Mouse (Mus musculus) left cerebral cortex, postnatal 10 days (tissue): ENCODE measurements around the gene Ctdsp2. TPM values are rescaled to one million over a fixed set of nuclear protein-coding genes. Genes with fewer than 3 reads are reported as not detected.

Experiments used
- DNase-seq, 2 experiments: peaks; one replicate each; pipeline ENCODE4 v3.0.0; 2021 to 2022; ENCODE audit warnings: low spot score in 2 of 2, mixed read lengths in 1 of 2; ENCODE audit errors: extremely low spot score in 1 of 2
- intact Hi-C: fragments of 180-260 bp; cut with DNase I; formaldehyde crosslinking; loops from one replicate; pipeline ENCODE4 v1.15.1; 2025
- total RNA-seq, 2 experiments: library from RNA; stranded (reverse); gene quantifications; 2 replicates each; pipeline ENCODE4 v1.2.3; 2021

Gene Ctdsp2
- total RNA-seq, 2 experiments from 2014 or later = 54.2 to 62.9 TPM

- DNase-seq = no peak
- intact Hi-C loops = no loop called here
These were observed 7.1 kb downstream of the Ctdsp2 start for GRCm38 (mm10) chr10:126985579-126985978.

DNA sequence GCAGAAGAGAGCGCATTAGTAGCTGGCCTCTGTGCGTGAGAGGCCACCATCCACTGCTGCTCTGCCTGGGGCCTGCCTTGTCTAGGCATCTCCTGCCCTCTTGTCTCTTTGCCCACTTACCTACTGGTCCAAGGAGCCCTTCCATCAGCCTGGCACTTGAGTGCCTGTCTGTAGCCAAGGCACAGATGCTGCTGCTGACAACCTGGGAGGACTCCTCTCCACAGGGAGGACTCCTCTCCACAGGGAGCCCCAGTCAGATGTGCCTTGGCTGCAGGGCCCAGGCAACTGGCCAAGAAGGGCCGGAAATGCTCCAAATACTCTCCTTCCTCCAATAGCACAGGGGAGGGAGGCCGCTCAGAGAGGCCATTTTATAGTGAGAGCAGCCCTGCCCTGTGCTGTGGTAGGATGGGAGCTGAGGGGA, 8.0 kb downstream of the Ctdsp2 start:
- intact Hi-C loops = no loop called here

GRCm38 (mm10) chr10:126987183-126988118, 8.9 kb downstream of the Ctdsp2 start:
- intact Hi-C loops = no loop called here
- no peak for DNase-seq

More for the DNA sequence above, 8.0 kb downstream of the Ctdsp2 start:
- DNase-seq = peak; percentile 70 to 94

- no peak for DNase-seq
These were observed 10.1 kb downstream of the Ctdsp2 start for GRCm38 (mm10) chr10:126988513-126989165.

GRCm38 (mm10) chr10:126990313-126991056, 12.0 kb downstream of the Ctdsp2 start:
- intact Hi-C loops = loop anchor here (1.0 to 5.0 kb wide), 2 partner anchors 42 to 71 kb away; partner anchors contain the start of gene Tsfm
- DNase-seq = peak; percentile 67 to 90

More at GRCm38 (mm10) chr10:126988513-126989165, 10.1 kb downstream of the Ctdsp2 start:
- intact Hi-C loops = no loop called here

DNA sequence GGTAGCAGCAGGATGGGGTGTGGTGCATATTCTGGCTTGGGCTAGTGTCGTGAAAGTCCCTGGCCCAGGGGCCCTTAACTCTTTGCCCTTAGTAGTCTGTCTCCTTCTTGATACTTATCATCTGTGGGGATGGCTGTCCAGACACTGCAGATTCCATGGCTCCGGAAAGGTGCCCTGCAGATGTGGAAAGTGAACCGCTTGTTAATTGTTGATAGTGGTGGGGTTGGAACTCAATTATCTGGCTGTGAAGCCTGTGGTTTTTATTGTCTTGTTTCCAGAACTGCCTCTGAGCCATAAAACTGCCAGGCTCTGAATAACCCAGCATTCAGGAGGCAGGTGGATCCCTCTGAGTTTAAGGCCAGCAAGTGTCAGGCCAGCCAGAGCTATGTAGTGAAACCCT, 13.2 kb downstream of the Ctdsp2 start:
- intact Hi-C loops = loop anchor here (5.0 kb wide), 1 partner anchor 41 kb away; the partner anchor contains the start of gene Tsfm
- DNase-seq = no peak

- intact Hi-C loops = loop anchor here (5.0 kb wide), 1 partner anchor 39 kb away; the partner anchor contains the start of gene Tsfm
- no peak for DNase-seq
These were observed 15.1 kb downstream of the Ctdsp2 start for GRCm38 (mm10) chr10:126993621-126994020.

DNA sequence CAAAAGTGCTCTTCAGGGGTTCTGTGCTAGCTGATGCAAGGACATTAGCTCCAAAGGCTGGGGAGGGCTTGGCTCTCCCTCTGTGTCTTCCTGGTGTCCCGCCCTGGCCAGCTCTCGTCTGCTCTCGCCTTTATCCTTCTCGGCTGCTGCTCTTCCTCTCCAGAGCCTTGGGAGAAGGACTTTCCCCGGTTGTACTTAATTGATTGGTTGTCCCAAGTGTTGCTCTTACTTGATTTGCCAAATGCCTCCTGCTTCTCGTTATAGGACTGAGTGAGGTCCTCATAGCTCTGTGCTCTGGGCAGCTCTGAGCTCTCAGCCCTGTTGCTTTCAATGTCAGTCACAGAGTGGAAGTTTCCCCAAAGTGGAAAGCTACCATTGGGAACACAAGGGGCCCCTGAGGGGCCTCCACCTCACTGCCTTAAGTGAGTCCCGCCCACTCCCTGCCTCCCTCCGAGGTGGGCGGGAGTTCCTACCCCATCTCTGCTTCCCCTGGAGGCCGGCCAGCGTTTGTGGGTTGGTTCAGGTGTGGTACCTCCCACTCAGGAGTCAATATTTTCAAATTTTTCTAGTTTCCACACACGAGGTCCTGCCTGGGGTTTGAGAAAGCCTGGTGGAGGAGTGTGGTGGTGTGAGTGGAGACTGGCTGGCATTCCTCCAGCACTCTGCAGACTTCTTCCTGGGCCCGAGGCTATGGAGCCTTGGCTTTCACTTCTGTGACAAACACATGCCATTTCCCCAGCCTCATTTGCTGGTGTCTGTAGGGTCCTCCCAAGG, 19.0 kb downstream of the Ctdsp2 start:
- intact Hi-C loops = no loop called here
- DNase-seq = peak in 1 of 2 experiments; percentile 65

GRCm38 (mm10) chr10:127000529-127000928, 22.0 kb downstream of the Ctdsp2 start, which contains the start of gene Avil:
Avil (plus strand) TSS chr10:127000709.
- intact Hi-C loops = no loop called here
- no peak for DNase-seq

DNA sequence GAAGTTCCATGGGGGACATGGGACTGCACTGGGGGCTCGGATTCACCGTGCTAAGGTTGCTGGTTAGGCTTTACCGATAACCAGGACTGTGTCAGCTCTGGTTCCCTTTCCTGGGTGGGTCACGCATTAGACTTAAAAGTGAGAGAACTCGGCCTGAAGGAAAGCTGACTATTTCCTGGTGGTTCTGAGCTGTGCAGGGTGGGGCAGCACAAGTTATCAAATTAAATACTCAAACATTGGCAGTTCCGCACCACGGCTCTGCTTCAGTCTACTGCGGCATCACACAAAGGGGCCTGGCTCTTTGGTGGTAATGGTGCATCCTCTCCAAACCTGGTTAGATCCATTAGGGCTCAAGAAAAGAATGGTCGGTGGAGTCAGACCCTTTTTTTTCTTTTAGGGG, 22.8 kb downstream of the Ctdsp2 start:
- DNase-seq = no peak
- intact Hi-C loops = no loop called here

GRCm38 (mm10) chr10:127002056-127002455, 23.5 kb downstream of the Ctdsp2 start:
- intact Hi-C loops = no loop called here
- no peak for DNase-seq

DNA sequence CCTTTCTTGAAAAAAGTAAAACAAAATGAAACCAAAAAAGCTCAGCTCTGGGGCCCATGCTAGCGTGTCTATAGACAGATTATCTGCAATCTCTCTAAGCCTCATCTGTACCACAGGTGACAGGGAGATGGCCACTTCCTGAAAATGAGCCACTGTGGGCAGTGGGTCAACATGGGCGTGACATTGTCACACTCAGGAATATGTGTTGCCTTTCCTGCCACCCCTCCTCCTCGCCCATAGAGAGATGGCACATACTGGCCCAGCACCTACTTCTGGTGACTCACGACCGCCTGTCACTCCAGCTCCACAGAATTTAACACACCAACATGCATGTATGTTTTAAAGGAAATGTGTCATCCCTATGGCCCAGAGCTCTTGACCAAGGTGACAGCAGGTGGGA, 24.2 kb downstream of the Ctdsp2 start:
- no peak for DNase-seq
- intact Hi-C loops = no loop called here

- intact Hi-C loops = no loop called here
- DNase-seq = no peak
These were observed 24.8 kb downstream of the Ctdsp2 start for GRCm38 (mm10) chr10:127003334-127003733.

GRCm38 (mm10) chr10:127003806-127004205, 25.3 kb downstream of the Ctdsp2 start:
- DNase-seq = no peak
- intact Hi-C loops = no loop called here

- intact Hi-C loops = no loop called here
- no peak for DNase-seq
These were observed 38.0 kb downstream of the Ctdsp2 start for GRCm38 (mm10) chr10:127016488-127016887.

- DNase-seq = no peak
- intact Hi-C loops = no loop called here
These were observed 38.6 kb downstream of the Ctdsp2 start for GRCm38 (mm10) chr10:127017071-127017470.

DNA sequence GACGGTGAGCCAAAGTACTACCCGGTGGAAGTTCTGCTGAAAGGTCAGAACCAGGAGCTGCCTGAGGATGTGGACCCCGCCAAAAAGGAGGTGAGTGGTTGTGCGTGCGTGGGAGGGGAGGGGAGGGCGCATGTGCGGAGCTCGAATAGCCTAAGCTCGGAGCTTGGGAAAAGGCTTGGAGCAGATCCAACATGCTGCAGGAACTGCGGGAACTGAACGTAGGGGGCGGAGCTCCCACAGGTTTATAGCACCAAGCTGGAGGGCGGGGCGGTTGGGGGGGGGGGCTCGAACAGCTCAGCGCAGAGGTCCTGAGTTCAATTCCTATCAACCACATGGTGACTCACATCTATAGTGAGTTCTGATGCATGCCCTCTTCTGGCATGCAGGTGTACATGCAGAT, 39.9 kb downstream of the Ctdsp2 start:
- no peak for DNase-seq
- intact Hi-C loops = no loop called here
